Mouse (Mus musculus) G1E (cell line): Measurements from ENCODE around the gene Trp53rkb. TPM values are rescaled to one million over a fixed set of nuclear protein-coding genes. Genes with fewer than 3 reads are reported as not detected.
A peak's percentile ranks its signal among the peaks of the same experiment; 100 is the strongest.

Experiments
- ATAC-seq: 2 replicates; pipeline ENCODE4 v1.8.0; 2016; ENCODE audit warnings: mild to moderate bottlenecking; ENCODE audit not compliant: insufficient number of reproducible peaks, poor library complexity, low FRiP score, severe bottlenecking; ENCODE audit errors: extremely low read depth
- DNase-seq: peaks from one replicate; pipeline ENCODE4 v3.0.0; 2012; ENCODE audit warnings: low spot score
- H3K27me3 ChIP-seq: 2 replicates; pipeline ENCODE4 v1.6.1; 2012; ENCODE audit warnings: mild to moderate bottlenecking, low read length, inconsistent platforms; ENCODE audit not compliant: insufficient read depth
- H3K36me3 ChIP-seq: replicated peaks from 2 replicates; pipeline ENCODE3; 2012; ENCODE audit warnings: mild to moderate bottlenecking, inconsistent platforms
- H3K4me1 ChIP-seq: 2 replicates; pipeline ENCODE4 v1.6.1; 2012; ENCODE audit warnings: low read depth, low read length, inconsistent platforms, mixed read lengths; ENCODE audit not compliant: insufficient read depth
- H3K4me3 ChIP-seq: 2 replicates; pipeline ENCODE4 v1.5.1; 2012; ENCODE audit warnings: low read depth, mild to moderate bottlenecking, inconsistent platforms, low read length, moderate library complexity, mixed read lengths
- H3K9me3 ChIP-seq: replicated peaks from 2 replicates; pipeline ENCODE4 v1.6.1; 2012; ENCODE audit warnings: inconsistent platforms
- CTCF ChIP-seq: IDR thresholded peaks from 2 replicates; pipeline ENCODE4 v1.5.1; 2012; ENCODE audit warnings: low read depth, low read length, inconsistent platforms, mixed read lengths
- GATA1 ChIP-seq: IDR thresholded peaks from 2 replicates; pipeline ENCODE4 v1.6.1; 2012; ENCODE audit warnings: borderline replicate concordance, low read length, inconsistent platforms, mixed read lengths
- GATA2 ChIP-seq: IDR thresholded peaks from 2 replicates; pipeline ENCODE4 v1.6.1; 2012; ENCODE audit warnings: low read depth, low read length, inconsistent platforms, borderline replicate concordance
- POLR2AphosphoS5 ChIP-seq: IDR thresholded peaks from 2 replicates; pipeline ENCODE4 v1.6.1; 2012; ENCODE audit warnings: low read depth, low read length, inconsistent platforms; ENCODE audit not compliant: insufficient replicate concordance
- TAL1 ChIP-seq: conservative IDR thresholded peaks from 2 replicates; pipeline ENCODE4 v1.6.1; 2012; ENCODE audit warnings: low read depth, low read length, inconsistent platforms, mixed read lengths
- polyA plus RNA-seq: library from polyadenylated mRNA; stranded (reverse); fragments of >175 nt; gene quantifications from 2 replicates; pipeline ENCODE4 v1.2.3, GENCODE M21; 2012
- total RNA-seq, 2 experiments: library from RNA; stranded (forward) in 1 of 2; stranded (reverse) in 1 of 2; fragments of 200-1000 nt in 1 of 2; fragments of >200 nt in 1 of 2; fragmentation: Nextera tagmentation in 1 of 2; gene quantifications; 2 replicates each; pipeline ENCODE4 v1.2.3; 2014 to 2017

Trp53rkb gene
- total and polyA plus RNA-seq, 3 experiments, result 2.9 to 6.2 (median 3.9) TPM

GRCm38 (mm10) chr2:166835581-166835980 is 43.2 kb downstream of the Trp53rkb start:
- H3K9me3 ChIP-seq, result no peaks in the 10 kb centered on the region
- DNase-seq (no peak), ATAC-seq (no peak)
- TF ChIP-seq GATA2, result no peak
- H3K36me3 ChIP-seq, result peaks cover 81% of the 10 kb centered on the region
- no peaks in the 10 kb centered on the region for H3K27me3 ChIP-seq
- 0 out of 2 replicates have a peak, but pooled peaks cover 1% of the 10 kb centered on the region for H3K4me1 ChIP-seq
- no peak overlapping the region for H3K4me3 ChIP-seq

GRCm38 (mm10) chr2:166841813-166842212 is 49.5 kb downstream of the Trp53rkb start:
- DNase-seq (peak; percentile 52), ATAC-seq (peak; percentile 61)
- H3K4me3 ChIP-seq, result no peak overlapping the region
- peaks cover 21% of the 10 kb centered on the region for H3K4me1 ChIP-seq
- no peaks in the 10 kb centered on the region for H3K9me3 ChIP-seq
- H3K27me3 ChIP-seq, result no peaks in the 10 kb centered on the region
- TF ChIP-seq CTCF, result no peak
- TF ChIP-seq TAL1, result no peak
- no peak for TF ChIP-seq GATA1
- no peak for TF ChIP-seq POLR2AphosphoS5
- no peak for TF ChIP-seq GATA2
- peaks cover 89% of the 10 kb centered on the region for H3K36me3 ChIP-seq

Other genes with a start within 250 kb of the Trp53rkb start
- 18.7 and 21.6 TPM in 2 replicates for gene Prex1, start 78.7 kb upstream of the Trp53rkb start, total RNA-seq (2014; fragmentation: Nextera tagmentation)
- 3.8 and 4.0 TPM in 2 replicates for gene Prex1, start 78.7 kb upstream of the Trp53rkb start, total RNA-seq (2017)
- gene Prex1, start 78.7 kb upstream of the Trp53rkb start, polyA plus RNA-seq, result 5.0 and 5.9 TPM in 2 replicates
- 30.0 and 30.8 TPM in 2 replicates for gene Arfgef2, start 13.1 kb downstream of the Trp53rkb start, total RNA-seq (2014; fragmentation: Nextera tagmentation)
- gene Arfgef2, start 13.1 kb downstream of the Trp53rkb start, total RNA-seq (2017), result 24.2 and 26.9 TPM in 2 replicates
- 6.0 and 7.1 TPM in 2 replicates for gene Arfgef2, start 13.1 kb downstream of the Trp53rkb start, polyA plus RNA-seq
- 174 and 182 TPM in 2 replicates for gene Cse1l, start 113.5 kb downstream of the Trp53rkb start, total RNA-seq (2014; fragmentation: Nextera tagmentation)
- gene Cse1l, start 113.5 kb downstream of the Trp53rkb start, total RNA-seq (2017), result 124 and 141 TPM in 2 replicates
- gene Cse1l, start 113.5 kb downstream of the Trp53rkb start, polyA plus RNA-seq, result 9.9 and 18.2 TPM in 2 replicates
- gene Stau1, start 203.8 kb downstream of the Trp53rkb start, total RNA-seq (2014; fragmentation: Nextera tagmentation), result 30.9 and 34.9 TPM in 2 replicates
- gene Stau1, start 203.8 kb downstream of the Trp53rkb start, total RNA-seq (2017), result 16.9 and 23.4 TPM in 2 replicates
- gene Stau1, start 203.8 kb downstream of the Trp53rkb start, polyA plus RNA-seq, result 28.4 and 31.8 TPM in 2 replicates
- 67.3 and 80.6 TPM in 2 replicates for gene Ddx27, start 222.7 kb downstream of the Trp53rkb start, total RNA-seq (2014; fragmentation: Nextera tagmentation)
- 89.3 and 101 TPM in 2 replicates for gene Ddx27, start 222.7 kb downstream of the Trp53rkb start, total RNA-seq (2017)
- gene Ddx27, start 222.7 kb downstream of the Trp53rkb start, polyA plus RNA-seq, result 124 and 137 TPM in 2 replicates